Mouse (Mus musculus) lung, adult 2 months (tissue): ENCODE data around the gene Dlgap1.

ENCODE experiments used
- CTCF ChIP-seq: fragments of 200-500 bp; IDR thresholded peaks from 2 replicates; pipeline ENCODE4 v1.5.1; 2011; ENCODE audit warnings: mild to moderate bottlenecking, low read length, control low read depth; ENCODE audit not compliant: insufficient read depth
- POLR2A ChIP-seq: fragments of 200-500 bp; IDR thresholded peaks from 2 replicates; pipeline ENCODE4 v1.6.1; 2011; ENCODE audit warnings: low read depth, mild to moderate bottlenecking, control low read depth, low read length, borderline replicate concordance; ENCODE audit errors: extremely low read depth

- TF ChIP-seq CTCF (no peak), POLR2A (no peak)
These were observed 99.4 kb downstream of the Dlgap1 start for GRCm38 (mm10) chr17:70068281-70068680.
